Mouse (Mus musculus) stomach, embryonic 15.5 days (tissue): ENCODE measurements around the gene Gamt. TPM values are rescaled to one million over a fixed set of nuclear protein-coding genes. Genes with fewer than 3 reads are reported as not detected.

Source experiments
- ATAC-seq: fragments of 200-750 bp; cut with Nextera tagmentation; 2 replicates; pipeline ENCODE4 v1.8.0; 2017; ENCODE audit warnings: low read depth, moderate number of reproducible peaks, moderate TSS enrichment; ENCODE audit not compliant: insufficient read depth, low FRiP score
- H3K27ac ChIP-seq: fragments of 300-500 bp; sonication (generic); 2 replicates; pipeline ENCODE4 v1.5.1; 2015; ENCODE audit warnings: mild to moderate bottlenecking, inconsistent platforms
- H3K27me3 ChIP-seq: fragments of 300-500 bp; sonication (generic); replicated peaks from 2 replicates; pipeline ENCODE4 v1.6.1; 2015; ENCODE audit warnings: inconsistent platforms
- H3K36me3 ChIP-seq: fragments of 300-500 bp; sonication (generic); 2 replicates; pipeline ENCODE4 v1.6.1; 2015; ENCODE audit warnings: inconsistent platforms
- H3K4me1 ChIP-seq: fragments of 300-500 bp; sonication (generic); 2 replicates; pipeline ENCODE4 v1.6.1; 2015; ENCODE audit warnings: inconsistent platforms
- H3K4me2 ChIP-seq: fragments of 300-500 bp; sonication (generic); 2 replicates; pipeline ENCODE4 v1.6.1; 2015; ENCODE audit warnings: mild to moderate bottlenecking, inconsistent platforms
- H3K4me3 ChIP-seq: fragments of 300-500 bp; sonication (generic); replicated peaks from 2 replicates; pipeline ENCODE4 v1.5.1; 2015; ENCODE audit warnings: inconsistent platforms
- H3K9ac ChIP-seq: fragments of 300-500 bp; sonication (generic); 2 replicates; pipeline ENCODE4 v1.6.1; 2015; ENCODE audit warnings: inconsistent platforms
- H3K9me3 ChIP-seq: fragments of 300-500 bp; sonication (generic); 2 replicates; pipeline ENCODE4 v1.6.1; 2016; ENCODE audit warnings: inconsistent platforms
- WGBS: fragments of 180-500 bp; shearing (Covaris S2); methylation state at CpG from one replicate; pipeline ENCODE4 v1.1.7; 2015; 5-methylcytosine and 5-hydroxymethylcytosine counted together
- polyA plus RNA-seq: library from polyadenylated mRNA; unstranded; fragments of >200 nt; fragmentation: Nextera tagmentation; extraction: Ambion mirVana; gene quantifications from 2 replicates; pipeline ENCODE4 v1.2.1, GENCODE M21; 2015

Gene Gamt
- polyA plus RNA-seq, 1 experiment from 2014 or later, result 111 TPM

- no peak overlapping the region for H3K9ac ChIP-seq
These were observed 21.1 kb upstream of the Gamt start for GRCm38 (mm10) chr10:80281921-80282371.

GRCm38 (mm10) chr10:80281304-80281703, 20.5 kb upstream of the Gamt start:
- Histone ChIP-seq H3K9ac (no peak overlapping the region), H3K9me3 (no peaks in the 10 kb centered on the region), H3K27me3 (no peaks in the 10 kb centered on the region), H3K4me3 (no peak overlapping the region), H3K4me1 (peaks cover 18% of the 10 kb centered on the region; the same call in 1 of the 2 replicates), H3K36me3 (peaks cover 82% of the 10 kb centered on the region), H3K27ac (0 out of 2 replicates have a peak overlapping the region, but pooled peaks have one; percentile 63), H3K4me2 (no peak overlapping the region)
- ATAC-seq, result no peak
- WGBS, result 71% methylated on average over 7 of the region's 7 CpGs

More at GRCm38 (mm10) chr10:80281921-80282371, 21.1 kb upstream of the Gamt start:
- H3K27me3 ChIP-seq, result no peaks in the 10 kb centered on the region
- no peak overlapping the region for H3K4me3 ChIP-seq
- peak overlapping the region; percentile 63 for H3K27ac ChIP-seq
- peaks cover 18% of the 10 kb centered on the region; the same call in 1 of the 2 replicates for H3K4me1 ChIP-seq
- 78% methylated on average over 8 of the region's 8 CpGs for WGBS
- peak; percentile 20; the same call in 1 of the 2 replicates for ATAC-seq
- peaks cover 83% of the 10 kb centered on the region for H3K36me3 ChIP-seq
- no peak overlapping the region for H3K4me2 ChIP-seq
- H3K9me3 ChIP-seq, result no peaks in the 10 kb centered on the region

GRCm38 (mm10) chr10:80279273-80279672, 18.5 kb upstream of the Gamt start:
- no peaks in the 10 kb centered on the region for H3K27me3 ChIP-seq
- no peak for ATAC-seq
- H3K9me3 ChIP-seq, result no peaks in the 10 kb centered on the region
- peaks cover 13% of the 10 kb centered on the region; the same call in 1 of the 2 replicates for H3K4me1 ChIP-seq
- H3K4me3 ChIP-seq, result no peak overlapping the region
- H3K36me3 ChIP-seq, result peaks cover 67% of the 10 kb centered on the region
- no peak overlapping the region for H3K9ac ChIP-seq
- WGBS, result 93% methylated on average over 12 of the region's 12 CpGs
- no peak overlapping the region for H3K4me2 ChIP-seq
- H3K27ac ChIP-seq, result no peak overlapping the region

- peaks cover 10% of the 10 kb centered on the region; the same call in 1 of the 2 replicates for H3K4me1 ChIP-seq
- H3K27me3 ChIP-seq, result no peaks in the 10 kb centered on the region
- H3K4me2 ChIP-seq, result no peak overlapping the region
- ATAC-seq, result no peak
- H3K9ac ChIP-seq, result no peak overlapping the region
- peaks cover 65% of the 10 kb centered on the region for H3K36me3 ChIP-seq
- H3K9me3 ChIP-seq, result no peaks in the 10 kb centered on the region
- 91% methylated on average over 9 of the region's 9 CpGs for WGBS
- no peak overlapping the region for H3K27ac ChIP-seq
- no peak overlapping the region for H3K4me3 ChIP-seq
These were observed 17.6 kb upstream of the Gamt start for GRCm38 (mm10) chr10:80278390-80278789.

- 77% methylated on average over 5 of the region's 5 CpGs for WGBS
- Histone ChIP-seq H3K9me3 (no peaks in the 10 kb centered on the region), H3K27ac (no peak overlapping the region), H3K4me1 (peaks cover 13% of the 10 kb centered on the region), H3K4me2 (no peak overlapping the region), H3K36me3 (peaks cover 51% of the 10 kb centered on the region), H3K4me3 (no peak overlapping the region), H3K27me3 (no peaks in the 10 kb centered on the region), H3K9ac (no peak overlapping the region)
- no peak for ATAC-seq
These were observed 15.4 kb upstream of the Gamt start for GRCm38 (mm10) chr10:80276238-80276637.

- Histone ChIP-seq H3K4me3 (no peak overlapping the region), H3K4me1 (peaks cover 31% of the 10 kb centered on the region), H3K4me2 (no peak overlapping the region), H3K27ac (no peak overlapping the region), H3K36me3 (peaks cover 30% of the 10 kb centered on the region), H3K9ac (no peak overlapping the region), H3K9me3 (no peaks in the 10 kb centered on the region), H3K27me3 (no peaks in the 10 kb centered on the region)
- ATAC-seq, result no peak
- 86% methylated on average over 3 of the region's 3 CpGs for WGBS
These were observed 13.0 kb upstream of the Gamt start for GRCm38 (mm10) chr10:80273847-80274246.

- Histone ChIP-seq H3K27ac (peak overlapping the region; percentile 27; the same call in 1 of the 2 replicates), H3K4me1 (peaks cover 47% of the 10 kb centered on the region), H3K9ac (no peak overlapping the region), H3K4me2 (no peak overlapping the region), H3K27me3 (no peaks in the 10 kb centered on the region), H3K36me3 (peaks cover 17% of the 10 kb centered on the region), H3K4me3 (no peak overlapping the region), H3K9me3 (no peaks in the 10 kb centered on the region)
- WGBS, result 89% methylated on average over 8 of the region's 8 CpGs
- no peak for ATAC-seq
These were observed 11.2 kb upstream of the Gamt start for GRCm38 (mm10) chr10:80271870-80272585.

- Histone ChIP-seq H3K9ac (no peak overlapping the region), H3K27me3 (no peaks in the 10 kb centered on the region), H3K27ac (0 out of 2 replicates have a peak overlapping the region, but pooled peaks have one; percentile 27), H3K4me3 (no peak overlapping the region), H3K9me3 (no peaks in the 10 kb centered on the region), H3K4me1 (peaks cover 52% of the 10 kb centered on the region), H3K36me3 (peaks cover 13% of the 10 kb centered on the region; the same call in 1 of the 2 replicates), H3K4me2 (peak overlapping the region; percentile 16; the same call in 1 of the 2 replicates)
- ATAC-seq, result no peak
- WGBS, result 81% methylated on average over 5 of the region's 5 CpGs
These were observed 10.5 kb upstream of the Gamt start for GRCm38 (mm10) chr10:80271186-80271843.

- Histone ChIP-seq H3K36me3 (peaks cover 13% of the 10 kb centered on the region; the same call in 1 of the 2 replicates), H3K4me2 (no peak overlapping the region; the same call in 1 of the 2 replicates), H3K27ac (peak overlapping the region; percentile 4; the same call in 1 of the 2 replicates), H3K4me1 (peaks cover 56% of the 10 kb centered on the region), H3K4me3 (no peak overlapping the region), H3K9me3 (no peaks in the 10 kb centered on the region), H3K27me3 (no peaks in the 10 kb centered on the region), H3K9ac (no peak overlapping the region)
- WGBS, result 62% methylated on average over 6 of the region's 6 CpGs
- peak; percentile 36; the same call in 1 of the 2 replicates for ATAC-seq
These were observed 9.9 kb upstream of the Gamt start for GRCm38 (mm10) chr10:80270734-80271181.

GRCm38 (mm10) chr10:80270099-80270498, 9.3 kb upstream of the Gamt start:
- no peak overlapping the region for H3K9ac ChIP-seq
- peaks cover 59% of the 10 kb centered on the region for H3K4me1 ChIP-seq
- H3K9me3 ChIP-seq, result no peaks in the 10 kb centered on the region
- WGBS, result 83% methylated on average over 2 of the region's 2 CpGs
- no peak overlapping the region for H3K4me3 ChIP-seq
- peaks cover 13% of the 10 kb centered on the region; the same call in 1 of the 2 replicates for H3K36me3 ChIP-seq
- no peak for ATAC-seq
- H3K27ac ChIP-seq, result peak overlapping the region; percentile 4; the same call in 1 of the 2 replicates
- H3K4me2 ChIP-seq, result no peak overlapping the region
- H3K27me3 ChIP-seq, result no peaks in the 10 kb centered on the region

- Histone ChIP-seq H3K4me2 (peak overlapping the region; percentile 73), H3K36me3 (peaks cover 5% of the 10 kb centered on the region; the same call in 1 of the 2 replicates), H3K27me3 (no peaks in the 10 kb centered on the region), H3K9ac (peak overlapping the region; percentile 100), H3K27ac (peak overlapping the region; percentile 77), H3K4me1 (peaks cover 43% of the 10 kb centered on the region), H3K9me3 (no peaks in the 10 kb centered on the region), H3K4me3 (peak overlapping the region; percentile 93)
- ATAC-seq, result no peak
- WGBS, result under 1% methylated on average over 18 of the region's 18 CpGs
These were observed 4.3 kb upstream of the Gamt start for GRCm38 (mm10) chr10:80265149-80265486.
